Mouse (Mus musculus): Measurements from ENCODE around the gene Zfp282. TPM values are rescaled to one million over a fixed set of nuclear protein-coding genes. Genes with fewer than 3 reads are reported as not detected.

The Zfp282 gene
- 9.4 and 11.2 TPM in 2 replicates for polyA plus RNA-seq (2016; fragmentation: Nextera tagmentation; extraction: Ambion mirVana)

DNA sequence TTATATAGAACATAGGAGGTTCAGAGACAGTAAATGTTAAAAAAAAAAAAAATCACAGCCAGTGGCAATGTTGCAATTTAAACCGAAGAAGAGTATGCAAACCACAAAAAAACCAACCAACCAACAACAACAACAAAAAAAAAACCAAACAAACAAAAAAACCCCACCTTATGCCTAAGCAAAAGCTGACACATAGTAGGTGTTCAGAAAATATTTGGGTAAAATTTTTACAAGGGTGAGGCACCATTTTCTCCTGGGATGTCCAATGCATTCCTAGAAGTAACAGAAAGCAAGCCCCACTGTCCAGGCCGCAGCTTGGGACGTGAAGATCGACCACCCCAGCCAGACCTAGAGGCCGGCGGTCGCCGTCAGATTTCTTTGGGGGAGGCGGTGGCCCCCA is at the start of gene Zfp282:
TSS of gene Zfp282 (plus strand) at position 147 of the 400 bp plus-strand sequence.
- H3K4me1 ChIP-seq: peaks cover 22% of the 10 kb centered on the region
- no peaks in the 10 kb centered on the region for H3K27me3 ChIP-seq (ENCODE audit: insufficient read depth, poor library complexity, severe bottlenecking)
- peaks cover 20% of the 10 kb centered on the region for H3K36me3 ChIP-seq
- no peak for DNase-seq (ENCODE audit: low spot score)
- H3K4me3 ChIP-seq: peak within 1 kb of the TSS; percentile 96
- peak within 1 kb of the TSS; percentile 99 for H3K27ac ChIP-seq
- WGBS: 5% methylated on average over 9 of the region's 9 CpGs
- H3K9me3 ChIP-seq: no peaks in the 10 kb centered on the region

DNA sequence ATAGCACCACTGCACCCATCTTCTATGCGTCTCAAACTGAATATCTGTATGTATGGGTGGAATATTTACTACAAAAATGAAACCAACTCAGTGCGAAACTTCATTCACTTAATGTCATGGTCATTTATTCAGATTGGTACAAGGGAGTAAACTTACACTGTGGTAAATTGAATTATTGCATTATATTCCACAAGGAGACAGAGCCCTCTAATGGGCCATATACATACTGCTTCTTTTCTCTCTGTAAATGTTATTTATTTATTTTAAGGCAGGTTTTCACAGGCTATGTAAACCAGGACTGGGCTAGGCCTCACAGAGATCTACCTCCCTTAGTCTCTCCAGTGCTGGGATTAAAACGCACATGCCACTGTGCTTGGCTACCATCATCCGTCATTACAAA is 49.5 kb upstream of the Zfp282 start:
- Histone ChIP-seq H3K9me3 (no peaks in the 10 kb centered on the region), H3K4me3 (no peak overlapping the region), H3K27me3 (ENCODE audit: insufficient read depth, poor library complexity, severe bottlenecking) (no peaks in the 10 kb centered on the region), H3K27ac (no peak overlapping the region), H3K4me1 (peaks cover 5% of the 10 kb centered on the region), H3K36me3 (0 out of 2 replicates have a peak, but pooled peaks cover 7% of the 10 kb centered on the region)
- 86% methylated on average over 4 of the region's 4 CpGs for WGBS
- DNase-seq (ENCODE audit: low spot score): no peak

DNA sequence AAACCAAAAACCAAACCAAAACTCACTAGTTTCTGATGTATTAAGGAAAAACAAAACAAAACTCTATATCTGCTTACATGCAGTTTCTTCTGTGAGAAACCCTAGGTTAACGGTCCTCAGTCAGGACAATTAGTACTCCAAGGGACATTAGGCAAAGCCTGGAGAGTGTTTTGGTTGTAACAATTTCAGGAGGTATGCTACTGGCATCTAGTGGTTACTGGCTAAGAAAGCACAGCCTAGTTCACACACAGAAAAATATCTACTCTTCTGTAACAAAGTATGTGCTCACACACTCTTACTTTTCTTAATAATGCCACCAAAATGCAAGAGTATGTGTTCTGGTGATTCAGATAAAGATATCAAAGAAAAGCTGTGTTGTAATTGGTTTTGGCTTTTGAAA is 48.1 kb upstream of the Zfp282 start:
- Histone ChIP-seq H3K27ac (no peak overlapping the region), H3K36me3 (0 out of 2 replicates have a peak, but pooled peaks cover 2% of the 10 kb centered on the region), H3K4me3 (no peak overlapping the region), H3K27me3 (ENCODE audit: insufficient read depth, poor library complexity, severe bottlenecking) (no peaks in the 10 kb centered on the region), H3K9me3 (no peaks in the 10 kb centered on the region), H3K4me1 (peaks cover 5% of the 10 kb centered on the region)
- no peak for DNase-seq (ENCODE audit: low spot score)
- 35% methylated on average over 1 of the region's 1 CpGs for WGBS

DNA sequence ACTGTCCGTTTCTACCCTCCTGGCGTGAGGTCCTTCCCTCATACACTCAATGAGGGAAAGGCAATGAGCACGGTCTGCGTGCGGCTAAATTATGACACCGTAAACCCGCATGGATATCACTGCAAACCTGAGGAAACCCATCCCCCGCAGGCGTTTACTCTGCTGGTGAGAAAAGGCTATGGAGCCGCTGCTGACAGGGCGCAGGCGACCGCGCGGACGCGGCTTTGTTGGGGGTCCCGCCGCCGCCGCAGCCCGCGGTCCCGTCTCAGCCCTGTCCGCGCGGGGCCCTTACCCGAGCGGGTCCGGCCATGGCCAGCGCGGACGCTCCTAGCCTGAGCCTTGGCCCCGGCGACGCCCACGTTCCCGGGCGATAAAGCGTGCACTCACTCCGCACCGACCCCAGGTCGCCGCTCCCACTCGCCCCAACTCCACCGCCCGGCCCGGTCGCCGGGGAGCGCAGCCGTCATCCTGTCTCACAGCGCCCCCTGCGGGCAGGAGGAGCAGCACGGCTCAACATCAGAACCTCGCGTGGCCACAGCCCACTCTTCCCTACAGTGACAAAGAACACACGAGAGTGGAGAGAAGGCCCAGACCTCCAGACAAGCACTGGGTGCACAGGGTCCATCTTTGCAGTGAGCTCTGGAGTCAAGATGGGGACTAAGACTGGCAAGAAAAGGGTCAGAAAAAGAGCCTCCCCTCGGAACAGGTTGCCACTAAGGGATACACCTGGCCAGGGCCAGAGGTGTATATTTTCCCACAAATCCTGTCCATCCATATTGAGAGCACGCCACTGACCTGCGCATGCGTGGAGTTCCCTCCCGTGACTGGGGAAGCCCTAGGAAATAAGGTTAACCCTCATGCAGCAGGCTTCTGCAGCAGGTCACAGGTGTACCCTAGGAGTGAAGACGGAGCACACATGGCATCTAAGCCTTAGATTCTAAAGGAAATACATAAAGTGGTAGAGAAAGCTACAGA is 46.6 kb upstream of the Zfp282 start, which contains the start of gene Zfp786:
TSS of gene Zfp786 (minus strand) at position 764 of the 975 bp plus-strand sequence.
- WGBS: 2% methylated on average over 63 of the region's 64 CpGs
- Histone ChIP-seq H3K27me3 (ENCODE audit: insufficient read depth, poor library complexity, severe bottlenecking) (no peaks in the 10 kb centered on the region), H3K27ac (peak within 1 kb of the TSS; percentile 93), H3K4me1 (peaks cover 5% of the 10 kb centered on the region), H3K4me3 (peak within 1 kb of the TSS; percentile 87), H3K9me3 (no peaks in the 10 kb centered on the region), H3K36me3 (no peaks in the 10 kb centered on the region)
- peak; percentile 95 for DNase-seq (ENCODE audit: low spot score)

DNA sequence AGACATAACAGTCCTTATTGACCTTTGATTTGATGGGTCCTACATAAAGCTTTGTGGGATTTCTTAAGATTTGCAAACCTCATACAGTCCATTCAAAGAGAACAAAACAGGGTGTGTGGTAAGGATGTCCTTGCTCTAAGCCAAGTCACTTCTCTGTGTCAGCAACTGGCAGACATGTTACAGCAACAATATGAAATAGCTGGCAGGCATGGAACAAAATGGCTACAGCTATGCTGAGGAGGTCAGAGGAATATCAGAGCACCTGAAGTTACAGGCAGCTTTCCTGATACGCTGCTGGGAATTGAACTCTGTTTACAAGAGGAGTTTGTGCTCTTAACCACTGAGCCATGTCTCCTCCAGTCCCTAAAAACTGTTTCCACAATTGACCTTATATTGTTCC is 44.8 kb upstream of the Zfp282 start:
- no peak for DNase-seq (ENCODE audit: low spot score)
- Histone ChIP-seq H3K27ac (no peak overlapping the region), H3K36me3 (no peaks in the 10 kb centered on the region), H3K4me3 (no peak overlapping the region), H3K9me3 (no peaks in the 10 kb centered on the region), H3K4me1 (peaks cover 5% of the 10 kb centered on the region), H3K27me3 (ENCODE audit: insufficient read depth, poor library complexity, severe bottlenecking) (no peaks in the 10 kb centered on the region)
- WGBS: 85% methylated on average over 1 of the region's 1 CpGs

DNA sequence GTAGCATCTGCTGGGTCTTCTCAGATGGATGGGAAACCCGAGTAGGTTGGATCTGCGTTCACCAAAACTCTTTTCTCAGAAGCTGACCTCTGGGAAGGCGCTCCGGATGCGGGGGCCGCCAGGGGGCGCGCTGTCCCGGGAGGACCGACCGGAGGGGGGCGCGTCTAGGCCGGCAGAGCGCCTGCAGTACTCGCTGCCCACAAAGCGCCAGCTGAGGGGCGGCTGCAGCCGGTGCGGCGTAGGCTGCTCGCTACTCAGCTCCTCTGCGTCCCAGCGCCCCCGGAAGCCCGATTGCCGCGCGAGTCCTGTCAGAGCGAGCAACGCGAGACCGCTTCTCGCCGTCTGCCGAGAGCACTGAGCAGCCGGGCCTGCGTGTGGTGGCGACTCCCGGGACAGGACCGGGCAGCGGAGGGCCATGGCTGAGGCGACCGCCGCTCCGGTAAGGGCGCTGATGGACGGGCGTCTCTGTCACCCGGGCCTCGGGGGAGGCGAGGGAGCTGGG is 41.5 kb upstream of the Zfp282 start, which contains the start of gene Zfp398:
TSS of gene Zfp398 (plus strand) at position 180 of the 502 bp plus-strand sequence.
- peaks cover 6% of the 10 kb centered on the region for H3K4me1 ChIP-seq
- DNase-seq (ENCODE audit: low spot score): peak; percentile 97
- H3K9me3 ChIP-seq: no peaks in the 10 kb centered on the region
- H3K27ac ChIP-seq: peak within 1 kb of the TSS; percentile 94
- peak within 1 kb of the TSS; percentile 95 for H3K4me3 ChIP-seq
- under 1% methylated on average over 52 of the region's 52 CpGs for WGBS
- H3K36me3 ChIP-seq: no peaks in the 10 kb centered on the region
- no peaks in the 10 kb centered on the region for H3K27me3 ChIP-seq (ENCODE audit: insufficient read depth, poor library complexity, severe bottlenecking)

DNA sequence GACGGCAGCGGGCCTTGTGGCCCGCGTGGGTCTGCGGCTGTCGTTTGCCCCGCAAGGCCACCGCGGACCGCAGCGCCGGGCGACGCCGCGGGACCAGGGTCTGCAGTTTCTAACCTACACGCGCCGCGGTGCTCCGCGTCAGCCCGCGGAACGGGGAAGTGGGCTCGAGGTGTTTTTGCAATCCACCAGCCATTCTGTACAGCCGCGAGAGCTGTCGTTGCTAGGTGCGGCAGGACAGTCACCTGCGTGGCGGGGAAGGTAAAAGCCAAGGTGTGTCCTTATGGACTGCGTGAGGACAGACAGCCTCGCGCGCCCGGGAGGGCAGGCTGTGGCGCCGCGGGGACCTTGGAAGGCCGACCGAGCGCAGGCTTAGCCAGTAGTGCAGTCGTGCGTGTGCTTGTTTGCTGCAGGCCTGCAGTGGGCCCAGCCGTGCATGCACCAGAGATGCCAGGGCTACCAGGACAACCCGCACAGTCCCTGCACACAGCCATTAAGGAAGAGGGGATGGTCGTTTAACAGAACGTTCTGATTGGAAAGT is 41.0 kb upstream of the Zfp282 start:
- Histone ChIP-seq H3K4me3 (peak overlapping the region; percentile 95), H3K27ac (peak overlapping the region; percentile 94), H3K36me3 (no peaks in the 10 kb centered on the region), H3K9me3 (no peaks in the 10 kb centered on the region), H3K27me3 (ENCODE audit: insufficient read depth, poor library complexity, severe bottlenecking) (no peaks in the 10 kb centered on the region), H3K4me1 (peaks cover 3% of the 10 kb centered on the region; the same call in 1 of the 2 replicates)
- under 1% methylated on average over 49 of the region's 49 CpGs for WGBS
- DNase-seq (ENCODE audit: low spot score): peak; percentile 81

DNA sequence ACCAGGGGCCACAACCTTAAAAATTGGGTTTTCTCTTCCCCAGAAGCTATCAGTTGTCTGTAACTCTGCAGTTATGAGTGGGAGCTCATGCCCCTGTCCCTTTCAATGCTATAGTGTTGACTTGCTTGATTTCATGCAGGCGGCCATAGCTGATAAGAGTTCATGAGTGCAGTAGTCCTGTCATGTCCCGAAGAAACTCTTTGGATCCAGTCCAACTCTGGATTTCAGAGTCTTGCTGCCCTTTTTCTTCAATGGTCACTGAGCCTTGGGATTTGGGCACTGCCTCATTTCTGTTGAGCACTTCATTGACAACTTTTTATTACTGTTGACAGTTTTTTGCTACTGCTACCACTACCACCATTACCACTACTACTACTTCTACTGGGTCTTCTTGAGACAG is 39.4 kb upstream of the Zfp282 start:
- no peaks in the 10 kb centered on the region for H3K36me3 ChIP-seq
- no peak for DNase-seq (ENCODE audit: low spot score)
- WGBS: 41% methylated on average over 2 of the region's 2 CpGs
- no peaks in the 10 kb centered on the region for H3K27me3 ChIP-seq (ENCODE audit: insufficient read depth, poor library complexity, severe bottlenecking)
- no peaks in the 10 kb centered on the region for H3K9me3 ChIP-seq
- H3K27ac ChIP-seq: no peak overlapping the region
- H3K4me1 ChIP-seq: peaks cover 3% of the 10 kb centered on the region; the same call in 1 of the 2 replicates
- no peak overlapping the region for H3K4me3 ChIP-seq

DNA sequence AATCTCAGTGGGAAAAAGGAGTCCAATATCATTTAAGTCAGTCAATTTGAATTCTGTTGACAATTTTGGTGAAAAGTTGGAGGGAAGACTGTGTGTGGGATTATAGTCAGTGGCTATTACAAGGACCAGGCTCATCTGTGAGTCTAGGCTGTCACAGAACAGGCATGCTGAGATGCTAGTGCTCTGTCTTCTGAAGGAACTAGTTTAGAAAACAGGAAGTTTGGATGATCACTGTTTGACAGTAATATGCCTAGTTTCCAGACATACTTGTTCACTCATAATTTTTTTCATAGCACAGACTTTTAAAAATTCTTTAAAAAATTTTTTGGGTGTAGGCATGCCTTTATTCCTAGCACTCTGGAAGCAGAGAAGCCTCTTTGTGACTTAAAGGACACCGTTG is 35.9 kb upstream of the Zfp282 start:
- Histone ChIP-seq H3K4me1 (peaks cover 3% of the 10 kb centered on the region; the same call in 1 of the 2 replicates), H3K9me3 (no peaks in the 10 kb centered on the region), H3K4me3 (no peak overlapping the region), H3K27me3 (ENCODE audit: insufficient read depth, poor library complexity, severe bottlenecking) (no peaks in the 10 kb centered on the region), H3K27ac (no peak overlapping the region), H3K36me3 (no peaks in the 10 kb centered on the region)
- WGBS: 100% methylated on average over 1 of the region's 1 CpGs
- DNase-seq (ENCODE audit: low spot score): no peak

DNA sequence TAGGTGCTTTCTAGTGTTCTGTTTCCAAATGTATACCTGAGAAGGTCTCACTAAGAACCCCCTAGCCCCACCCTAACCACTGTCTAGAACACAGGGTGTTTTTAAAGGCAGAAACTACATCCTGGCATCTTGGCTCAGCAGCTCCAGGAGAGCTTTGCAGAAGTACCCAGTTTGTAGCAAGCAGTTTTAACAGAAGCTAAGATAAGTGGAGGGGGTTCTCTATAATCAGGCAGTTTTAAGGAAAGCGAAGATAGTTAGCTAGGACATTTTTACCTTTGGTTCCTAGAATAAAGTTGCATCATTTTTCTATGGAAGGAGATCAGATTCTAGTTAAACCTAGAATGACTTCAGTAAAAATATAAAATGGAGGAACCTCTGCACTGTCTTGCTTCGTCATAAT is 35.2 kb upstream of the Zfp282 start:
- no peaks in the 10 kb centered on the region for H3K36me3 ChIP-seq
- WGBS: 91% methylated on average over 2 of the region's 2 CpGs
- no peak for DNase-seq (ENCODE audit: low spot score)
- no peaks in the 10 kb centered on the region for H3K9me3 ChIP-seq
- no peak overlapping the region for H3K27ac ChIP-seq
- no peak overlapping the region for H3K4me3 ChIP-seq
- peaks cover 3% of the 10 kb centered on the region; the same call in 1 of the 2 replicates for H3K4me1 ChIP-seq
- no peaks in the 10 kb centered on the region for H3K27me3 ChIP-seq (ENCODE audit: insufficient read depth, poor library complexity, severe bottlenecking)

DNA sequence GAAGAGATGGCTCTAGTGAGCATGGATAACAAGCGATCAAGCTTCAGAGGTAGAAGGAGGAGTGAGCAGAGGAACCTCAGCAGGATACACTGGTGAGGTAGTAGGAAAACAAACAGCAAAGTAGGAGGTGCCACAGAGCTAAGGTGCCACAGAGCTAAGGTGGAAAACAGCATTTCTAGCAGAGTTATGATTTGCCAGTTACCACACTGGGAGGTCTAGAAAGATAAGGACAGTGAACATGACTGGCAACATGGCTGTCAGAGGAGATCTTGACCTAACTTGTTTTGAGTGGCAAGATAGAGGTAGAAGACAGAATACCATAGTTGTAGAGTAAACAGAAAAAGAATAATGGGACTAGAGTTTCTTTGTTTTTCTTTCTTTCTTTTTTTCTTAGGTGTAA is 34.7 kb upstream of the Zfp282 start:
- H3K9me3 ChIP-seq: no peaks in the 10 kb centered on the region
- peaks cover 3% of the 10 kb centered on the region; the same call in 1 of the 2 replicates for H3K4me1 ChIP-seq
- no peaks in the 10 kb centered on the region for H3K36me3 ChIP-seq
- 66% methylated on average over 1 of the region's 1 CpGs for WGBS
- no peak overlapping the region for H3K4me3 ChIP-seq
- no peak for DNase-seq (ENCODE audit: low spot score)
- no peaks in the 10 kb centered on the region for H3K27me3 ChIP-seq (ENCODE audit: insufficient read depth, poor library complexity, severe bottlenecking)
- no peak overlapping the region for H3K27ac ChIP-seq

DNA sequence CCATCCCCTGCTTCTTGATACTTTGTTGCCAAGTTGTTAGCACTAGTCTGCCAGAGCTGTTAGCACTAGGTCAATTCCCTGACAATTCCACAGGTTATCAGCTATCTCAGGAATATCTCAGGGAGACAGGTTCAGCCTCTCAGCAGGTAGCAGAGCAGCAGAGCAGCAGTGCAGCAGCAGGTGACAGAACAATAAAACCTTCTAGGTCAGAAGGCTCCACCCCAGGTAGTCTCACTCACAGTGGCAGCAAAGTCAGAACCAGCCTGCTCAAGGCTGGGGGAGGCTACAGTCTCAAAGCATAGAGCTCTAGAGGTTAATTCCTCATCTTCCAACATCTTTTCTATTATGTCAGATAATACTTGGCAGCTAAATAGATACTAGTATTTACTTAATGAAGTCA is 31.2 kb upstream of the Zfp282 start:
- DNase-seq (ENCODE audit: low spot score): no peak
- no peaks in the 10 kb centered on the region for H3K4me1 ChIP-seq
- H3K9me3 ChIP-seq: no peaks in the 10 kb centered on the region
- no peak overlapping the region for H3K4me3 ChIP-seq
- H3K27ac ChIP-seq: no peak overlapping the region
- H3K27me3 ChIP-seq (ENCODE audit: insufficient read depth, poor library complexity, severe bottlenecking): no peaks in the 10 kb centered on the region
- no peaks in the 10 kb centered on the region for H3K36me3 ChIP-seq

DNA sequence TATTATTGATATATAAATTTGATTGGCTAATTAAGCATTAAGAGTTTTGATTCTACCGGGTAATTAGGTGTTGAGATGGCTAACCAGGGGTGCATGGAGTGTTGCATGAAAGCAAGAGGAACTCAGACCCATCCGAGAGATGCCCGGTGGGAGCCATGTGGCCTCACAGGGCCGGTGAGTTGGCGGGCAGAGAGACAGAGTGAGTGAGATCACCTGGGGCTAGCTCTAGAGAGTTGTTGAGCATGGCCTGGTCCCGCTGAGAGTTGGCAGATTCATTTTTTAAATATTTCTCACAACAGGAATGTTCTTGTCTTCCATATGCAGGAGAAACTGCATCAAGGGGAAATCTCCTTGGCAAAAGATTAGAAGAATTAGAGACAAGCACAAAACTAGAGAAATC is 19.8 kb upstream of the Zfp282 start:
- no peaks in the 10 kb centered on the region for H3K9me3 ChIP-seq
- no peaks in the 10 kb centered on the region for H3K4me1 ChIP-seq
- no peak overlapping the region for H3K4me3 ChIP-seq
- 92% methylated on average over 6 of the region's 6 CpGs for WGBS
- H3K27me3 ChIP-seq (ENCODE audit: insufficient read depth, poor library complexity, severe bottlenecking): no peaks in the 10 kb centered on the region
- DNase-seq (ENCODE audit: low spot score): no peak
- H3K36me3 ChIP-seq: peaks cover 20% of the 10 kb centered on the region
- no peak overlapping the region for H3K27ac ChIP-seq

Measured in heart, embryonic 10.5 days (tissue).